Mouse (Mus musculus): ENCODE measurements around the gene Smarcd2. TPM values are rescaled to one million over a fixed set of nuclear protein-coding genes. Genes with fewer than 3 reads are reported as not detected.

Gene Smarcd2
- total RNA-seq, 1 experiment from 2014 or later, result 274 TPM

Other genes with a start within 250 kb of the Smarcd2 start
- gene Dcaf7, start 236.1 kb downstream of the Smarcd2 start, total RNA-seq (2017), result 51.7 and 67.6 TPM in 2 replicates
- gene Taco1, start 206.9 kb downstream of the Smarcd2 start, total RNA-seq (2017), result 10.2 and 12.8 TPM in 2 replicates
- gene Map3k3, start 188.4 kb downstream of the Smarcd2 start, total RNA-seq (2017), result 37.0 and 42.3 TPM in 2 replicates
- gene Gm10840, start 112.1 kb downstream of the Smarcd2 start, total RNA-seq (2017), result 13.6 TPM in 1 of 2 replicates, not detected in the other
- gene Limd2, start 112.1 kb downstream of the Smarcd2 start, total RNA-seq (2017), result 39.7 and 57.2 TPM in 2 replicates
- 18.2 and 21.7 TPM in 2 replicates for gene Strada, start 70.8 kb downstream of the Smarcd2 start, total RNA-seq (2017)
- gene Ccdc47, start 56.6 kb downstream of the Smarcd2 start, total RNA-seq (2017), result 186 and 253 TPM in 2 replicates
- gene Ddx42, start 56.0 kb downstream of the Smarcd2 start, total RNA-seq (2017), result 106 and 108 TPM in 2 replicates
- gene Ftsj3, start 16.9 kb downstream of the Smarcd2 start, total RNA-seq (2017), result 124 and 147 TPM in 2 replicates
- 86.0 and 87.2 TPM in 2 replicates for gene Psmc5, start 16.8 kb downstream of the Smarcd2 start, total RNA-seq (2017)
- gene Tcam1, start 3.7 kb upstream of the Smarcd2 start, total RNA-seq (2017), result 3.6 and 4.0 TPM in 2 replicates
- not detected in 2 replicates for gene Gh, start 28.9 kb upstream of the Smarcd2 start, total RNA-seq (2017)
- 15.9 and 30.2 TPM in 2 replicates for gene Cd79b, start 41.8 kb upstream of the Smarcd2 start, total RNA-seq (2017)
- not detected in 2 replicates for gene Scn4a, start 80.3 kb upstream of the Smarcd2 start, total RNA-seq (2017)
- not detected in 2 replicates for gene Prr29, start 92.5 kb upstream of the Smarcd2 start, total RNA-seq (2017)
- 49.3 and 87.8 TPM in 2 replicates for gene Icam2, start 115.1 kb upstream of the Smarcd2 start, total RNA-seq (2017)
- gene Ern1, start 214.9 kb upstream of the Smarcd2 start, total RNA-seq (2017), result 35.9 and 65.9 TPM in 2 replicates